Mouse (Mus musculus) megakaryocyte, embryonic 14.5 days (primary cell): ENCODE results near the gene Ndufa6. TPM values are rescaled to one million over a fixed set of nuclear protein-coding genes. Genes with fewer than 3 reads are reported as not detected.
A peak's percentile ranks its signal among the peaks of the same experiment; 100 is the strongest.

Experiments used
- H3K27me3 ChIP-seq: replicated peaks from 2 replicates; pipeline ENCODE3; 2012; ENCODE audit warnings: inconsistent platforms
- H3K36me3 ChIP-seq: replicated peaks from 2 replicates; pipeline ENCODE3; 2012; ENCODE audit warnings: low read length, inconsistent platforms, mixed read lengths
- H3K4me1 ChIP-seq: 2 replicates; pipeline ENCODE4 v1.6.1; 2012; ENCODE audit warnings: inconsistent platforms
- H3K4me3 ChIP-seq: replicated peaks from 2 replicates; pipeline ENCODE3; 2012; ENCODE audit warnings: moderate library complexity, mild to moderate bottlenecking, inconsistent platforms
- H3K9me3 ChIP-seq: 2 replicates; pipeline ENCODE4 v1.6.1; 2012; ENCODE audit warnings: inconsistent platforms
- FLI1 ChIP-seq: IDR thresholded peaks from 2 replicates; pipeline ENCODE4 v1.6.1; 2012; ENCODE audit warnings: low read length, inconsistent platforms, mixed read lengths
- GATA1 ChIP-seq: IDR thresholded peaks from 3 replicates; pipeline ENCODE4 v1.6.1; 2012; ENCODE audit warnings: mixed read lengths, low read length, inconsistent platforms, borderline replicate concordance
- polyA plus RNA-seq: library from polyadenylated mRNA; stranded (reverse); fragments of >175 nt; gene quantifications from 2 replicates; pipeline ENCODE4 v1.2.3, GENCODE M21; 2012; ENCODE audit warnings: low replicate concordance; ENCODE audit not compliant: insufficient read depth

Ndufa6 gene
- polyA plus RNA-seq, 1 experiment, result 631 TPM

DNA sequence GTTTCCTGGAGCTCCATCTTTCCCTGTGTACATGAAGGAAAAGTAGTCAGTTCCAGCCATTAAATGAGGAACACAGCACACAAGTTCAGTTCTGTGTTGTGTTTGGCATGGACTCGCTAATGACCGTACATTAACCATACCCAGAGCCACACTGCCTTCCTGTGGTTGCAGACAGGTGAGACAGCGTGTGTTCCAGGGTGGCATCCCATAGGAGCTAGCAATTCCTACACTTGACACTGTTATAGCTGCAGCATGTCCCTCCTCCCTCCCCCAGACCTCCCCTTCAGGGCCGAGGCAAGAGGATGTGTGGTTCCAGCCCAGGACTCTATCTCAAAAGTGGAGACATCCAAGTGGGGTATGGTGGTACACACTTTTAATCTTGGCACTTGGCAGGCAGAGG, 3.8 kb downstream of the Ndufa6 start:
- Histone ChIP-seq H3K9me3 (no peaks in the 10 kb centered on the region), H3K36me3 (peaks cover 49% of the 10 kb centered on the region), H3K27me3 (no peaks in the 10 kb centered on the region), H3K4me1 (peaks cover 75% of the 10 kb centered on the region), H3K4me3 (peak overlapping the region; percentile 29)
- no peak for TF ChIP-seq FLI1
- no peak for TF ChIP-seq GATA1

DNA sequence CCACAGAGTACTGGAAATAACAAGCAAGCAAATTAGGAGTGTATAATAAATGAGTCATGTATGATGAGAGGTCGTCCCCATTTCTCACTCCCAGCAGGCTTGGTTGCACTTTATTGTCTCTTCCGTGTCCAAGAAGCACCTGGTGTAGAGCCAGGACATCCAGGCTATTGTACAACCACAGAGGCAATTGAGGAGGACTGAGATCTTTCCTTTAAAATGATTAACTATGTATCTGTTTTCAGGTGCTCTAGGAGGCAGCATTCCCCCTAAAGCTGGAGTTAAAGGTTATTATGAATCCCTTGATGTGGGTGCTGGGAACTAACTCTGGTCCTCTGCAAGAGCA, 5.2 kb downstream of the Ndufa6 start:
- no peak overlapping the region for H3K4me3 ChIP-seq
- H3K27me3 ChIP-seq, result no peaks in the 10 kb centered on the region
- H3K4me1 ChIP-seq, result peaks cover 81% of the 10 kb centered on the region
- peaks cover 59% of the 10 kb centered on the region for H3K36me3 ChIP-seq
- H3K9me3 ChIP-seq, result no peaks in the 10 kb centered on the region
- TF ChIP-seq FLI1 (no peak), GATA1 (no peak)

DNA sequence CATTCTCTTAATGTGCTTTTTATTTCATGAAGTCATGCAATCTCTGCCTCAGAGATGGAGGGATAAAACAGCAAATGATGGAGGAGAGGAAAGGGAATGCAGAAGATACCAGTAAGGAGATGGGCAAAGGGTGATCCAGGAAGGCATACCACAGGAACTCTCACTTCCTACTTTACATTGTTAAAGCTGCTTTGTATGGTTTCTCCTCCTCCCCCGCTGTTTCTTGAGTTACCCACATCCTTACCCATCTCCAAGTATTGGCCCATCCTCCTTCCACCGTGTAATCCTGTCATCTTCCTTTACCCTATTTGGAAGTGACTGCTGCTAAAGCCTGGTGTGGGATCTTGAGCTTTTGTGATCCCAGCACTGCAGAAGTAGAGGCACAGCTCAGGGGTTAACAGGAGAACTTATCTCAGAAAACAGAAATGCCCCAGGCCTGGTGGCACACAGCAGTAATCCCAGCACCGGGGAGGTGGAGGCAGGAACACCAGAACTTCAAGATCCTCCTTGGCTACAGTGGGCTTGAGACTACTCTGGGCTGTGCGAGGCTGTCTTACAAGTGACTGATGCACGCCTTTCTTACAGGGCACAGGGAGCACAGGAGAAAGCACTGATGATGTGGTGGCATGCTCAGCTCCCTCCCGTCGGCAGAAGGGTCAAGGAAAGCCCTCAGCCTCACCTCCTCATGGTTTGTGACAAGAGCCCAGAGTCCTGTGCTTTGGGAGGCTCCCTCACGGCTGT, 5.7 kb downstream of the Ndufa6 start:
- peaks cover 87% of the 10 kb centered on the region for H3K4me1 ChIP-seq
- H3K27me3 ChIP-seq, result no peaks in the 10 kb centered on the region

DNA sequence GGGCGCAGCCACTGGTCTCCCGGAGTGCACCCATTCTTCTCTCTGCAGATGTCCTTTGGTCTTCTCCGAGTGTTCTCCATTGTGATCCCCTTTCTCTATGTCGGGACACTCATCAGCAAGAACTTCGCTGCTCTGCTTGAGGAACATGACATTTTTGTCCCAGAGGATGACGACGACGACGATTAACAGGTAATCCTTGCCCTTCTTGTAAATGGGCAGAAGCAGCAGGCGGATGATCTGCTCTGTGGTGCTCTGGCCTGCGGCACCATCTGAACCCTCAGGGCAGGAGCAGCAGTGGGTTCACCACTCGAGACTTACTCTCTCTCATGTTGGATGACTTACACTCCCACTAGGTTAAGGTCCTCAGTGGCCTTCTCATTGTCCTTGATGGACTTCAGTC, 6.3 kb downstream of the Ndufa6 start:
- peaks cover 5% of the 10 kb centered on the region; the same call in 1 of the 2 replicates for H3K9me3 ChIP-seq
- peak overlapping the region; percentile 78 for H3K4me3 ChIP-seq
- TF ChIP-seq FLI1, result no peak
- no peak for TF ChIP-seq GATA1
- peaks cover 88% of the 10 kb centered on the region for H3K4me1 ChIP-seq
- no peaks in the 10 kb centered on the region for H3K27me3 ChIP-seq
- peaks cover 69% of the 10 kb centered on the region for H3K36me3 ChIP-seq

More for the DNA sequence above, 5.7 kb downstream of the Ndufa6 start:
- peaks cover 64% of the 10 kb centered on the region for H3K36me3 ChIP-seq
- TF ChIP-seq GATA1 (no peak), FLI1 (no peak)
- peaks cover 2% of the 10 kb centered on the region; the same call in 1 of the 2 replicates for H3K9me3 ChIP-seq
- H3K4me3 ChIP-seq, result peak overlapping the region; percentile 78

DNA sequence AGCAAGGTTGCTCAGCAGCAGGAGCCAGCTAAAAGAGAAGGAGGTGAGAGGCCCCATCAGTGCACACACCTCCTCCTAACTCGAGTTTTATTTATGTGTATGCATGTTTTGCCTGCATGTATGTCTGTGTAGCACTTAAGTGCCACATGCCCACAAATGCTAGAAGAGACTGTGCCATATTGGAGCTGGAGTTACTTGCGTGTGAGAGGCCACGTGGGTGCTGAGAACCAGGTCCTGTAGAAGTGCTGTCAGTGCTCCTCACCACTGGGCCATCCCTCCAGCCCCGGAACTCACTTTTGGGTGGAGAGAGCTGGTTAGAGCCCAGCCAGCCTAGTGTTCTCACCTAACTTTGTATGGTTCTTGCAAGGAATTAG, 6.8 kb downstream of the Ndufa6 start:
- H3K9me3 ChIP-seq, result peaks cover 5% of the 10 kb centered on the region; the same call in 1 of the 2 replicates
- H3K4me1 ChIP-seq, result peaks cover 88% of the 10 kb centered on the region
- H3K4me3 ChIP-seq, result peak overlapping the region; percentile 94
- H3K27me3 ChIP-seq, result no peaks in the 10 kb centered on the region
- peaks cover 69% of the 10 kb centered on the region for H3K36me3 ChIP-seq
- TF ChIP-seq FLI1 (no peak), GATA1 (no peak)

DNA sequence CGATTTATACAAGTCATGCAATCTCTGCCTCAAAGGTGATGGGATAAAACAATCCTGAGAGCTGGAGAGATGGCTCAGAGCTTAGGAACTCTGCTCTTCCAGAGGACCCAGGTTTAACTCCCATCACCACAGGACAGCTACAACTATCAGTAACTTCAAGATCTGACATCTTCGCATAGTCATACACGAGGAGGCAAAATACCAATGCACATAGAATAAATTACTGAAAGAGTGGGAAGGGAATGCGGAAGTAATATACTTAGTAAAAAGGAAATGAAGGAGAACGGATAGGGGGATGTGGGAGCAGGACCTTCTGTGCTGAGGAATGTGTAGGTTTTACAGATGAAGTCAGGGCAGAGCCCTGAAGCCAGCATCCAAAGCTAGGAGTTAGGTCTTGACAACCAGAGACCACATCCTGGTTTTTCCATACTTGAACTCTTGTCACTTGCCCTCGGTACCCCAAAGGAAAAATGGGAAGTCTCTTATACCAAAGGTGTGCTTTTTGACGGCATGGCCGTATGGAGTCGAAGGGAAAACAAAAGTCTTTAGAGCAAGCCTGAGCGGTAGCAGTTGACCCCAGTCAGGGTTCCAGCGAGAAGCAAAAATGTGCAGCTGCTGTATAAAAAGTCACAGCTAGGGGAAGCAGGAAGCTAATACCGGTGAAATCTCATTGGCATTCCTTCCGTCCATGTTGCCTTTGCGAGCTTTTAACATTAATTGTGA, 7.4 kb downstream of the Ndufa6 start:
- no peak for TF ChIP-seq GATA1
- no peak for TF ChIP-seq FLI1
- Histone ChIP-seq H3K36me3 (peaks cover 66% of the 10 kb centered on the region), H3K4me1 (peaks cover 89% of the 10 kb centered on the region), H3K9me3 (peaks cover 5% of the 10 kb centered on the region; the same call in 1 of the 2 replicates), H3K27me3 (no peaks in the 10 kb centered on the region), H3K4me3 (peak overlapping the region; percentile 94)

DNA sequence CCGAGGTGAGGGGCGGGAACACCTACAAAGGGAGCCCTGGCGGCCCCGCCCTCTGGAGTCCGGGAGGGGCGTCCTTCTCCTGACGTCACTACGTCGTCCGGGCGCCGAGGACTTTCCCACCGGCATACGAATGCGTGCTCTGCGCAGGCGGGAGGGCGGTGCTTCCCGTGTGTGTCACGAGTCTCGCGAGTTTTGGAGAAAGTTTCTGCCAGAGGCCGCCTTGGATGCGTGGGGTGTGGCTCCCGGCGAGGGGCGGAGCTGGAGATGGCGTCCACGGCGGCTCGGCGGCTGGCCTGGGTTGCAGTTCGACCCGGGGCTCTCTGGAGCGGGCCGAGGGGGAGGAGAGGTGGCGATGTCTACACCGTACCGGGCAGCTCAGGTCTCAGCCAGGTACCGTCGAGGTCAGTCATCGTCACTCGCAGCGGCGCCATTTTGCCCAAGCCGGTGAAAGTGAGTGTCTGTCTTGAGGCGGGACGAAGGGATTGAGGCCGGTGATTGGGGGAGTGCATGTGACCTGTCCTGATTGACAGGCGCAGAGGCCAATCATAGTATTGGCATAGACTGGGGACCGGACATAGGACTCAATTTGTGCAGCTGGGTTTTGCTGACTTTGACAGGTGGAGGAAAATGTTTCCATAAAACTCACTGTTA, 8.2 kb downstream of the Ndufa6 start:
- peaks cover 60% of the 10 kb centered on the region for H3K36me3 ChIP-seq
- peak overlapping the region; percentile 94 for H3K4me3 ChIP-seq
- peaks cover 90% of the 10 kb centered on the region for H3K4me1 ChIP-seq
- H3K27me3 ChIP-seq, result no peaks in the 10 kb centered on the region
- TF ChIP-seq GATA1, result no peak
- TF ChIP-seq FLI1, result no peak
- H3K9me3 ChIP-seq, result peaks cover 5% of the 10 kb centered on the region; the same call in 1 of the 2 replicates

DNA sequence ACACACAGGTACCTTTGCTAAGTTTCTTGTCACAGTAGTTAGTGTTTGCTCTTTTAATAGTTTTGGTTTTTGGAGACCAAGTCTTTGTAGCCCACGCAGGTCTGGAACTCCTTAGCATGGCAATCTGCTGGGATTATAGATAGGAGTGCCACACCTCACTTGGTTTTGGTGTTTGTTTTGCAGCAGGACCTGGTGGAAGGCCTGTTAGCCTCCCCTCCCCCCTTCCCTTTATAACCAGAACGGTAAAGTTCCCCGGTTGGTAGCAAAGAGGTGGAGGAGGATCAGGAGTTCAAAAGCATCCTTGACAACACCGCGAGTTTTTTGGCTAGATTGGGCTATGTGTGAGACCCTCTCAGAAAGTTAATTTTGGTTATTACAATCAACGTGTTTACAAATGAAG, 9.2 kb downstream of the Ndufa6 start:
- H3K9me3 ChIP-seq, result peaks cover 5% of the 10 kb centered on the region; the same call in 1 of the 2 replicates
- peaks cover 90% of the 10 kb centered on the region for H3K4me1 ChIP-seq
- TF ChIP-seq GATA1, result no peak
- no peak for TF ChIP-seq FLI1
- H3K36me3 ChIP-seq, result peaks cover 50% of the 10 kb centered on the region
- no peak overlapping the region for H3K4me3 ChIP-seq
- H3K27me3 ChIP-seq, result no peaks in the 10 kb centered on the region

DNA sequence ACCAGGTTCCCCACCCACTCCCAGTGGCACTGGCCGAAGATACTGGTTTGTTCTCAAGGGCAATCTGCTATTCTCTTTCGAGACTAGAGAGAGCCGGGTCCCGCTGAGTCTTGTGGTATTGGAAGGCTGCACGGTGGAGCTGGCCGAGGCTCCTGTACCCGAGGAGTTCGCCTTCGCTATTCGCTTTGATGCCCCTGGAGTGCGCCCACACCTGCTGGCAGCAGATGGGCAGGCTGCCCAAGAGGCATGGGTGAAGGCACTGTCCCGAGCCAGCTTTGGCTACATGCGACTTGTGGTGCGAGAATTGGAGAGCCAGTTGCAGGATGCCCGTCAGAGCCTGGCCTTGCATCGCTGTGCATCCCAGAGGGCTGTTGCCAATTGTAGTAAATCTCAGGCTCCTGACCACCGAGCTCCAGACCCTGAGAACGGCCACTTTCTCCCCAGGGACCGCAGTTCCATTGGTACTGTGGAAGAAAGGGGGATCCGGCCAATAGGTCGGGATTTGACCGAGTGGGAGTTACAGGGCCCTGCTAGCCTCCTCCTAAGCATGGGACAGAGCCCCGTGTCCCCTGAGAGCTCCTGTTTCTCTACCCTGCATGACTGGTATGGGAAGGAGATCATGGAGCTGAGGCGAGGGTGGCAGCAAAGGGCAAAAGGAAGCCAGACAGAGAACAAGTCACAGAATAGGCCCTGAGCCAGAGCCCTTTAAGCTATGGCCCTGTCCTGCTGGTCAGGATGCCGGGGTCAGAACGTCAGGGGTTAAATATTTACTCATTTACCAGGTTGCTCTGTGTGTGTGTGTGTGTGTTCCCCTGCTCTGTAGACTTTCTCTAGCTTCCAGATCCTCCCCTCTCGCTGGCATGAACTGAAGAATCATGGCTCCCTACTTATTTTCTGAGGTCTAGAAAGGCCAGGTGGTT, 10.5 kb downstream of the Ndufa6 start:
- Histone ChIP-seq H3K4me3 (peak overlapping the region; percentile 50), H3K36me3 (peaks cover 37% of the 10 kb centered on the region), H3K27me3 (no peaks in the 10 kb centered on the region), H3K9me3 (peaks cover 5% of the 10 kb centered on the region; the same call in 1 of the 2 replicates), H3K4me1 (peaks cover 87% of the 10 kb centered on the region)
- TF ChIP-seq FLI1, result no peak
- TF ChIP-seq GATA1, result no peak

DNA sequence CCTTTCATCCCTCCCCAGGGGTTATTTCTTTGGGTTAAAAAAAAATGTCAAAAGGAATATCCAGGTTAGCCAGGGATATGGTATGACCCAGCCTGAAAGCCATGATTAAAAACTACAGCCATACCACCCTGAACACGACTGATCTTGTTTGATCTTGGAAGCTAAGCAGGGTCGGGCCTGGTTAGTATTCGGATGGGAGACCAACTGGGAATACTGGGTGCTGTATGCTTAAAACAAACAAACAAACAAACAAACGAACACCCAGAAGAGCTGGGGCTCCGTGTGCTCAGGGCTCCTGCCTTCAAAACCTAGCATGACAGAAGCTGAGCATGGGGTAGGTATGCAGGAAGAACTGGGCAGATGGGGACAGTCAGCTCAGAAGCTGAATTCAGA, 11.6 kb downstream of the Ndufa6 start:
- Histone ChIP-seq H3K27me3 (no peaks in the 10 kb centered on the region), H3K9me3 (peaks cover 5% of the 10 kb centered on the region; the same call in 1 of the 2 replicates), H3K4me3 (peak overlapping the region; percentile 92), H3K4me1 (peaks cover 83% of the 10 kb centered on the region), H3K36me3 (peaks cover 26% of the 10 kb centered on the region)
- TF ChIP-seq GATA1 (no peak), FLI1 (no peak)
